Mouse (Mus musculus) neutrophil, adult 83 days (primary cell): Measurements from ENCODE around the gene Arih1. TPM values are rescaled to one million over a fixed set of nuclear protein-coding genes. Genes with fewer than 3 reads are reported as not detected.

Source experiments
- total RNA-seq, 2 experiments: library from RNA; stranded (reverse); gene quantifications; one replicate each; pipeline ENCODE4 v1.2.4; 2023

Arih1 gene
- 100 to 1,000 TPM; 111 to 117 TPM for total RNA-seq

DNA sequence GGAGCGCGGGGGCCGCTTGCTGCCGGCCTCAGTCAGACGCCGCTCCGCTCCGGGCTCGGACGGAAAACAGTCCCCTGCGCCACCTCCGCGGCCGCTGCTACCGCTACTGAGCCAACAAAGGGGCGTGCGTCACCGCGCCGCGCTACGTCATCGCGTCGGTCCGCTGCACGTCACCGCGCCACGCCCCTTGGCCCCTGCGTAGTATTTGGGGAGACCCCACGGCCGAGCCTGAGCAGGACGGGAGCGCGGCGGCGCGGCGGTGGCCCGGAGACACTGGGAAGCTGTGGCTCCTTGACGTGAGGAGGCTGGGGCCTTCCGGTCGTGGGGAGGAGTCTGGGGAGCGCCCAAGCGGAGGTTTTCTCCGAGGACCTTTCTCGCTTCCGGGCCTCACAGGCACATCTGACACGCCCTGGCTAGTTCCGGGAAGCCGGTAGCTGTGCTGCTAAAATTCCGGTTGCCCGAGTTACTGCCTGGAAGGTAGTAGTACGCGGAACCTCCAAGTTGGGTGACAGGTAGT lies at the start of gene Arih1:
Arih1 (minus strand) TSS at position 70 of the 517 bp plus-strand sequence.

DNA sequence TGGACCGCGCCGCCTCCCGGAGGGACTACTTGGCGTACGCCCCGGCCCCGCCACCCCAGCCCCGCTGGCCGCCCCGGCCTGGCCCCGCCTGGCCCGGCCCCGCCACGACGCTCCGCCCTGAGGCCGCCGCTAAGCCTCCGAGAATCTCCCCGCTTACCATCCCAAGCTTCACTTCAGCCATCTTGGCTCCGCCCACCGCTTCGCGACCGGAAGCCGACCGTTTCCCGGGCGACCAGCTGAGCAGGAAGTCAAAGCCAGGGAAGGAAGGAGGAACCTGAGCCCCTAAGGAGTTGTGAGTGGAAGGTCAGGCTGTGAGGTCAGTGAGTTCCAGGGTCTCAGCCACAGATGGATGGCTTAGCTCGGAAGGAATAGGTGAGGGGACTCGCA lies 133.2 kb downstream of the Arih1 start, which contains the start of gene Bbs4:
Bbs4 (minus strand) TSS at position 256 of the 387 bp plus-strand sequence.

Other genes starting within 250 kb of the Arih1 start
- gene Adpgk, start 195.1 kb downstream of the Arih1 start, total RNA-seq: 100 to 1,000 TPM; 732 to 742 TPM
- gene Bbs4, start 133.1 kb downstream of the Arih1 start, total RNA-seq: 1 to 10 TPM; 3.2 to 4.1 TPM
- 100 to 1,000 TPM; 135 to 145 TPM for gene Hexa, start 52.9 kb upstream of the Arih1 start, total RNA-seq
- 1 to 10 TPM; 6.1 to 7.3 TPM for gene Tmem202, start 53.2 kb upstream of the Arih1 start, total RNA-seq
- under 1 TPM in 1 of 2 experiments, not detected in 1; 0.13 TPM for gene Celf6, start 91.3 kb upstream of the Arih1 start, total RNA-seq
- gene Parp6, start 130.7 kb upstream of the Arih1 start, total RNA-seq: 10 to 100 TPM; 26.5 to 30.5 TPM
- gene Pkm, start 169.8 kb upstream of the Arih1 start, total RNA-seq: 1,000 to 10,000 TPM; 1,039 to 1,064 TPM
- 1 to 10 TPM; 4.8 to 6.6 TPM for gene Gramd2, start 193.5 kb upstream of the Arih1 start, total RNA-seq